Mouse (Mus musculus) ES-Bruce4 (cell line): ENCODE measurements around the gene Kdm4c.

Source experiments
- CTCF ChIP-seq: IDR thresholded peaks from one replicate; pipeline ENCODE4 v1.8.1; 2011; ENCODE audit warnings: low read depth, low read length
- EP300 ChIP-seq: IDR thresholded peaks from 2 replicates; pipeline ENCODE4 v1.6.1; 2011; ENCODE audit warnings: low read depth, low read length; ENCODE audit not compliant: insufficient read depth
- POLR2A ChIP-seq: IDR thresholded peaks from one replicate; pipeline ENCODE4 v1.8.1; 2011; ENCODE audit warnings: low read length; ENCODE audit not compliant: insufficient read depth

GRCm38 (mm10) chr4:74277486-74277885 is 35.2 kb downstream of the Kdm4c start:
- TF ChIP-seq CTCF: no peak
- no peak for TF ChIP-seq POLR2A
- no peak for TF ChIP-seq EP300
